Mouse (Mus musculus): ENCODE measurements around the gene Gm4491. TPM values are rescaled to one million over a fixed set of nuclear protein-coding genes. Genes with fewer than 3 reads are reported as not detected.

Gene Gm4491
- polyA plus RNA-seq, 1 experiment, result not detected

- TF ChIP-seq POLR2A (IDR thresholded peaks at IDR 0.05; ENCODE audit: borderline replicate concordance, low read depth, low read length), result no peak
- no peak for TF ChIP-seq CTCF (IDR thresholded peaks at IDR 0.05; ENCODE audit: low read depth, low read length)
- Histone ChIP-seq H3K4me1 (ENCODE audit: control insufficient read depth, insufficient read depth, low read length) (no peaks in the 10 kb centered on the region), H3K4me3 (ENCODE audit: insufficient read depth, low read length) (no peak overlapping the region), H3K27ac (ENCODE audit: insufficient read depth, low read depth, low read length) (no peak overlapping the region)
Measured at GRCm38 (mm10) chr14:57107916-57108315, 7.8 kb downstream of the Gm4491 start.

GRCm38 (mm10) chr14:57107091-57107490 is 8.6 kb downstream of the Gm4491 start:
- Histone ChIP-seq H3K27ac (ENCODE audit: insufficient read depth, low read depth, low read length) (no peak overlapping the region), H3K4me1 (ENCODE audit: control insufficient read depth, insufficient read depth, low read length) (no peaks in the 10 kb centered on the region), H3K4me3 (ENCODE audit: insufficient read depth, low read length) (no peak overlapping the region)
- no peak for TF ChIP-seq POLR2A (IDR thresholded peaks at IDR 0.05; ENCODE audit: borderline replicate concordance, low read depth, low read length)
- TF ChIP-seq CTCF (IDR thresholded peaks at IDR 0.05; ENCODE audit: low read depth, low read length), result no peak

GRCm38 (mm10) chr14:57105721-57106120 is 10.0 kb downstream of the Gm4491 start:
- H3K4me3 ChIP-seq (ENCODE audit: insufficient read depth, low read length), result no peak overlapping the region
- TF ChIP-seq POLR2A (IDR thresholded peaks at IDR 0.05; ENCODE audit: borderline replicate concordance, low read depth, low read length), result no peak
- no peak for TF ChIP-seq CTCF (IDR thresholded peaks at IDR 0.05; ENCODE audit: low read depth, low read length)
- no peaks in the 10 kb centered on the region for H3K4me1 ChIP-seq (ENCODE audit: control insufficient read depth, insufficient read depth, low read length)
- H3K27ac ChIP-seq (ENCODE audit: insufficient read depth, low read depth, low read length), result no peak overlapping the region

- Histone ChIP-seq H3K27ac (ENCODE audit: insufficient read depth, low read depth, low read length) (no peak overlapping the region), H3K4me1 (ENCODE audit: control insufficient read depth, insufficient read depth, low read length) (no peaks in the 10 kb centered on the region), H3K4me3 (ENCODE audit: insufficient read depth, low read length) (no peak overlapping the region)
- TF ChIP-seq CTCF (IDR thresholded peaks at IDR 0.05; ENCODE audit: low read depth, low read length) (no peak), POLR2A (IDR thresholded peaks at IDR 0.05; ENCODE audit: borderline replicate concordance, low read depth, low read length) (no peak)
Measured at GRCm38 (mm10) chr14:57105111-57105510, 10.6 kb downstream of the Gm4491 start.

- H3K4me3 ChIP-seq (ENCODE audit: insufficient read depth, low read length), result peak within 1 kb of the TSS; percentile 60
- TF ChIP-seq POLR2A (IDR thresholded peaks at IDR 0.05; ENCODE audit: borderline replicate concordance, low read depth, low read length), result no peak
- TF ChIP-seq CTCF (IDR thresholded peaks at IDR 0.05; ENCODE audit: low read depth, low read length), result no peak
- H3K4me1 ChIP-seq (ENCODE audit: control insufficient read depth, insufficient read depth, low read length), result no peaks in the 10 kb centered on the region
- no peak within 1 kb of the TSS for H3K27ac ChIP-seq (ENCODE audit: insufficient read depth, low read depth, low read length)
Measured at GRCm38 (mm10) chr14:57104106-57105023, 11.3 kb downstream of the Gm4491 start, which contains the start of gene Gjb2. Gene Gjb2 (minus strand): TSS chr14:57104702.

- H3K27ac ChIP-seq (ENCODE audit: insufficient read depth, low read depth, low read length), result no peak overlapping the region
- no peaks in the 10 kb centered on the region for H3K4me1 ChIP-seq (ENCODE audit: control insufficient read depth, insufficient read depth, low read length)
- TF ChIP-seq POLR2A (IDR thresholded peaks at IDR 0.05; ENCODE audit: borderline replicate concordance, low read depth, low read length), result no peak
- no peak for TF ChIP-seq CTCF (IDR thresholded peaks at IDR 0.05; ENCODE audit: low read depth, low read length)
- peak overlapping the region; percentile 60 for H3K4me3 ChIP-seq (ENCODE audit: insufficient read depth, low read length)
Measured at GRCm38 (mm10) chr14:57103711-57104105, 12.0 kb downstream of the Gm4491 start.

GRCm38 (mm10) chr14:57103121-57103520 is 12.6 kb downstream of the Gm4491 start:
- no peaks in the 10 kb centered on the region for H3K4me1 ChIP-seq (ENCODE audit: control insufficient read depth, insufficient read depth, low read length)
- no peak overlapping the region for H3K27ac ChIP-seq (ENCODE audit: insufficient read depth, low read depth, low read length)
- H3K4me3 ChIP-seq (ENCODE audit: insufficient read depth, low read length), result no peak overlapping the region
- TF ChIP-seq CTCF (IDR thresholded peaks at IDR 0.05; ENCODE audit: low read depth, low read length) (no peak), POLR2A (IDR thresholded peaks at IDR 0.05; ENCODE audit: borderline replicate concordance, low read depth, low read length) (no peak)

- no peak overlapping the region for H3K27ac ChIP-seq (ENCODE audit: insufficient read depth, low read depth, low read length)
- H3K4me3 ChIP-seq (ENCODE audit: insufficient read depth, low read length), result no peak overlapping the region
- TF ChIP-seq CTCF (IDR thresholded peaks at IDR 0.05; ENCODE audit: low read depth, low read length) (no peak), POLR2A (IDR thresholded peaks at IDR 0.05; ENCODE audit: borderline replicate concordance, low read depth, low read length) (no peak)
- H3K4me1 ChIP-seq (ENCODE audit: control insufficient read depth, insufficient read depth, low read length), result no peaks in the 10 kb centered on the region
Measured at GRCm38 (mm10) chr14:57101623-57102022, 14.1 kb downstream of the Gm4491 start.

GRCm38 (mm10) chr14:57095855-57096254 is 19.8 kb downstream of the Gm4491 start:
- Histone ChIP-seq H3K4me3 (ENCODE audit: insufficient read depth, low read length) (no peak overlapping the region), H3K27ac (ENCODE audit: insufficient read depth, low read depth, low read length) (no peak overlapping the region), H3K4me1 (ENCODE audit: control insufficient read depth, insufficient read depth, low read length) (no peaks in the 10 kb centered on the region)
- no peak for TF ChIP-seq CTCF (IDR thresholded peaks at IDR 0.05; ENCODE audit: low read depth, low read length)
- TF ChIP-seq POLR2A (IDR thresholded peaks at IDR 0.05; ENCODE audit: borderline replicate concordance, low read depth, low read length), result no peak

- H3K4me3 ChIP-seq (ENCODE audit: insufficient read depth, low read length), result no peak overlapping the region
- H3K4me1 ChIP-seq (ENCODE audit: control insufficient read depth, insufficient read depth, low read length), result no peaks in the 10 kb centered on the region
- TF ChIP-seq POLR2A (IDR thresholded peaks at IDR 0.05; ENCODE audit: borderline replicate concordance, low read depth, low read length) (no peak), CTCF (IDR thresholded peaks at IDR 0.05; ENCODE audit: low read depth, low read length) (peak; percentile 32; the same call in 1 of the 2 replicates)
- no peak overlapping the region for H3K27ac ChIP-seq (ENCODE audit: insufficient read depth, low read depth, low read length)
Measured at GRCm38 (mm10) chr14:57093029-57093428, 22.7 kb downstream of the Gm4491 start.

Measured in bone marrow macrophage, adult 2 months (primary cell).